Mouse (Mus musculus): ENCODE measurements around the gene Thsd4.

The Thsd4 gene

GRCm38 (mm10) chr9:60259626-60260025 is 262.2 kb downstream of the Thsd4 start:
- DNase-seq, result no peak

DNA sequence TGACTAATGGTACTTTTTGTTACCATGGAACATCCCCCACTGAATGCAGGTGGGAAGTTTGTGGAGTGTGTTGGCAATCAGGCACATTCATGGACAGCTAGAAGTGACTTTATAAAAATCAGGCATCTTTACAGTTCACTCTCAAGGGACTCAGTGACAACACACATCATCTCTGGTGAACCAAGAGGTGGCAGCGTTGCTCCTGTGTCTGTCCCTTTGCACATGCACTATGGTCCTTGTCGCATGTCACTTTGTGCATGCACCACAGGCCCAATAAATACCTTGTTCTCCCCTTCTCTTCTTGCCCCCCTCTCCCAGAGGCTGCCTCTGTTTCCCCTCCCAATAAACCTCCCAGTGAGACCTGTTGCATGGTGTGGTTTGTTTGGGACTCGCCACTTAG is 270.1 kb downstream of the Thsd4 start:
- peak; percentile 34 for DNase-seq

DNA sequence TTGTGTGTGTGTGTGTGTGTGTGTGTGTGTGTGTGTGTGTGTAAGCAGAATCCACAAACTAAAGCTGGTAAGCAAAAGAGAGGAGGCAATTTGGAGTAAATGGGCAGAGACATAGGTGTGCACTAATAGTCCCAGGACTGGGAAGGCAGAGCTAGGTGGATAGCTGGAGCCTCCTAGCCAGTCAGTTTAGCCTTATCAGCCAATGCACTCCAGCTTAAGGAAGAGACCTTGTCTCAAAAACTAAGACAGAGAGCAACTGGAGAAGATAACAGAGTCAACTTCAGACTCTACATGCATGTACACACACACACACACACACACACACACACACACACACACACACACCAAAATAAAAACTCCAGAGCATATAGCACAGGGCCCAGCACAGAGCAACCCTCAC is 271.4 kb downstream of the Thsd4 start:
- DNase-seq, result no peak

GRCm38 (mm10) chr9:60247998-60248397 is 273.8 kb downstream of the Thsd4 start:
- no peak for DNase-seq

- peak; percentile 67 for DNase-seq
These were observed 276.9 kb downstream of the Thsd4 start for GRCm38 (mm10) chr9:60244943-60245342.

- DNase-seq, result peak; percentile 16
These were observed 278.3 kb downstream of the Thsd4 start for GRCm38 (mm10) chr9:60243503-60243902.

GRCm38 (mm10) chr9:60237667-60238066 is 284.2 kb downstream of the Thsd4 start:
- peak; percentile 60 for DNase-seq

DNA sequence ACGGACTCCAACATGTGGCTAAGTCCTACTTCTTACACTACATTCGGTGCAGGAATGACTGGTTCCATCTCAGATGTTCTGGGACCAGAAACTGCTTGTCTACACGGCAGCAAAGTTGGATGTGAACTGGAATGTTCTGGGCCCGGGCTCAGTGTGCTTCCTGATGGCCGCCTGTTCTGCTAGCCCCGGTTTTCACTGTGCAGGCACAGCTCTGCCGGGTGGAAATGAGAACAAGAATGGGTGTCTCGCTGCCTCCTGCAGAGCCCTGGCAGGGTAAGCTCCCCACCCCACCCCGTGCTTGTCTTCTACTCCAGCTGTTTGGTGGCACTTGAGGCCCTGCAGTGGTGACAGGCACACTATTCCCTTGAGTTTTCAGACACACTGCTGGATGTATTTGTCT is 285.7 kb downstream of the Thsd4 start:
- DNase-seq, result no peak

DNA sequence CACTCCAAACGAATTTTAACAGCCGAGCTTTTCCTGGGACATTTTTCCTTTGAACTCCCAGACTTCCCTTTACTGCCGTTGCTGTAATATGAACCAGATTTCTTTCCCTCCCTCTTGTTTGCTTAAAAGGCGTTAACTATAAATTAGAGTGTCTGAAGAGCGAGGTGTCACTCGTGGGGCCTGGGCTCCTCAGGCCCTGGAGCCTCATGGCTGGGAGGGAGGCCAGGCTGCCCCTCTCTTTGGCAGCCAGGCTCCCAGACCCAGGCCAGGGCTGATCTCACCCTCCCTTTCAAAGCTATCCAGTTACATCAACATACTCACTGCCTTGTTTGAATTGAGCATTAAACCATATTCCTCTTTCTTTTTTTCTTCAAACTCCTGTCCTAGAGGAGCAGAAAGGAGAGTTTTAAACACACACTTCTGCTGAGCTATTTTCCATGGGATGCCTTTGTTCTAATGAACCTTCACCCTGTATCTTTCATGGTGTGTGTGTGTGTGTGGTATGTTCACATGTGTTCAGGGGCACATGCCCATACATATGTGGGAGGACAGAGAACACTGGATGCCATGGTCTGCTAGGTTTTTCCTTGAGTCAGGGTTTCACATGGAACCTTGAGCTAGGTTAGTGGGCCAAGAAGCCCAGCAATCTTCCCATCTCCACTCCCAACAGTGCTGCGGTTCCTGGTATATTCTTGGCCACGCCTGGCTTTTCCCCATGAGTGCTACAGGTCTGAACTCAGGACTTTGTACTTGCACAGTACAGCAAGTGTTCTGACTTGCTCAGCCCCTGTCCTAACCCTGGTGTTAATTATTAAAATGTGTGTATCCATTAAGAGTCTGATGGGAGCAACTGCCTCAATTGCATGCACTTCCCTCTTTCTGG is 287.4 kb downstream of the Thsd4 start:
- DNase-seq, result no peak

DNA sequence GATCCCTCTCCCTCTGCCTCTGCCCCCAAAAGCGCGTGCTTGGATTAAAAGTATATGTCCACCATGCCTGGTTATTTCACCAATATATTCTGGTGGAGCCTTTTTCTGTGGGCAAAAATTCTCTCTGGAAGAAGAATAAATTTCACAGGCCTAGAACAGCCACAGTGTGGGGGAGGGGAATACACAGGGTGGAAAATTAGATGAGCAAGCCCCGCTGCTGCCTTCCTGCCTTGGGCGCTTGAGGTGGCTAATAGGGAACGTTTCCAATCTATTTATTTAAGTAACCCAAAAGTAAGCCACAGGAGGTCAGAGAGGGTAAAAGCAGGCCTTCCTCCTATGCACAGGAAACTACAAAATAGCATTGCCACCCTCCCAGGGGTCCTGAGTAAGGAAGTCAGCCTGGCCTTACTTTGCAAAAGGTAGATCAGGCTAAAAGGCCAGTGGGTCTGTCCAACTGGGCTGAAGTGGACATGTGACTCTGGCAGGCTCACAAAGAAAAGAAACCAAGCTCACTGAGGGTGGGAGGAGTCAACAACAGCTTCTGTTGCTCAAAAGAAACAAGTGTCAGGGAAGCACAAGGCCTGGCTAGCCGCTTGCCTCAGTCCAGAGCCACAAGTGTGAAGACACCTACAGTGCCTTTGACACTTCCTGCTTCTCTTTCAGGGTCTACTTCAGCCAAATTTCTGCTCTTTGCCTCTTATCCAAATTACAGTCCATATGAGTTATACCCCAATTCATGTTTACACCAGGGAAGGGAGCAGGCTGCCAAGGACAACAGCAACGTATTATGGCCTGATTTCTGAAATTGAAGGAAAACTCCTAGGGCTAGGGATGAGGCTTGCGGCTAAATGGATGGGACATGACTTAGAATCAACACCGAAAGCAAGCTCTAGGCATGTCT is 289.6 kb downstream of the Thsd4 start:
- no peak for DNase-seq

DNA sequence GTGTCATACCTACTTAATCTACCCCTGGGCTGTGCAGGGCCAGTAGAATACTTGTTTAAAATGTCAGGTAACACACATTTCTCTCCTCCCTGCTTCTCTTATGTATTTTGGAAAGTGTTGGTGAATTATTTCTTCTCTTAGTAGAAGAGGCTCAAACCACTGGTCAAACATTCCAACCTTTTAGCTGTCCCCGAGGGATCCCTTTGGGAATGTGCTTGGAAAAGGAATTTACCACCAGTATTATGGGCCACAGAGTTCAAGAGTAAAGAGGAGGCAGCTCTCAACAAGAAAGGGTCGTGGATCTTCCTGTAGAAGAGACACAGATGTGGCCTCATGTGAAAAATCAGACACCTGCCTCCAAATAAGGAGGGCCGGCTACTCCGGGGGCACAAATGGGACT is 292.4 kb downstream of the Thsd4 start:
- DNase-seq, result no peak

- no peak for DNase-seq
These were observed 294.1 kb downstream of the Thsd4 start for GRCm38 (mm10) chr9:60227727-60228126.

- DNase-seq, result no peak
These were observed 295.2 kb downstream of the Thsd4 start for GRCm38 (mm10) chr9:60226679-60227078.

DNA sequence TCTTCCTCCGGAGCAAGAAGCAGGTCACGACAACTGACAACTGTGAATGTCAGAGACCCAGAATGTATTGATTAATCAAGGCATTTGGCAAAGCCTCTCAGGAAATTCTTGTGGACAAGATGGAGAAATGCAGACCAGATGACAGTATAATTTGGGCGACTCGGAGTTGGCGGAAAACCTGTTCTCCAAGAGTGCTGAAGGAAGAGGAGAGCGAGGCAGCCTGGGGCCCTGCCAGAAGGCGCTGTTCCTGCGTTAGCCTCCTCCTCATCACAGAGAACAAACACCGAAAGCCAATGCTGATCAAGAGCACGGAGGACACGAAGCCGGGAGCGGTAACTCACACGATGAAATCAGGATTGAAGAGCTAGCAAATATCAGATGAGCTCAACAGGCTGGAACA is 295.7 kb downstream of the Thsd4 start:
- DNase-seq, result peak; percentile 54

GRCm38 (mm10) chr9:60225453-60225852 is 296.4 kb downstream of the Thsd4 start:
- no peak for DNase-seq

DNA sequence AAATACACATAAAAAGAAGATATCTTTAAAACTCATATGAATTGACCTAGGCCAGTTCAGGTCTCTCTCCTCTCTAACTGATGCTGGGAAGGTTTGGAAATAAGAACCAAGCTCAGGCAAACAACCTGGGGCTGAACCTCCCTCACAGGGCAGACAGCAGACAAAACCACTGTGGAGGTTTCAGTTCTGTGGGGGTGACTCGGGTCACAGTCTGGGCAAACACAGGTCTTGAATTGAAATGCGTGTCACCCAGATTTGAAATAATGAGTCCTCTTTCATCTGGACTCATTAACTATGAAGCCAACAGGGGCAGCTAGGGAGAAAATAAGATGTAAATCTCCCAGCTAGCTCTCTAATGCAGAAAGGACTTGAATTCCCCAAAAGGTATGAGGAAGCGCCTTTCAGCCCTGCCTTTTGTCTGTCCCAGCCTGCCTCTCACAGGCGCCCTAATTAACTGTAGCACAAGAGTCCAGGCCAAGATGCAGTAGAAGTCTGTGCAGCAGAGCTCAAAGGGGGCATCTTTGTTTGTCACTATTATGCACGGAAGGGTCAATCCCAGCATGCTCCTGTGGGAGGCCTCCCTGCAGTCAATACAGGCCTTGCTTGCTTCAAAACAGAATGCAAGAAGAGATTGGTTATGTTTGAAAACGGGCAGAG is 297.7 kb downstream of the Thsd4 start:
- no peak for DNase-seq

DNA sequence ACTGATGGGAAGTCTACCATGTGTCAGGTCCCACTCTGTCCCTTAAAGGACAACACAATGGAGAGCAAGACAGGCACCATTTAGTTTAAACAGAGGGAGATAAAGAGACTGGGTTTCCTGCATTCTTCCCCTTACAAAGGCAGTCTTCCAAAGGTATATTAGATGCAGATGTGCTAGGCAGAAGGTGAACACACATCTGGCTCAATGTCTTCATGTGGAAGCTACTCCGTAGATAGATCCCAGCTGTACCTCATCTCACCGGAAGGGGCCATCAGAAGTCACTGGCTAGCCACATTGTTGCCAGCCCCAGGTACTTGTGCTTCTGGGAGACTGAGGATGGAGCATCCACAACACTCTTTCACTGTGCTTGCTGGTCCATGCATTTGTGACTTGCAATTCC is 301.4 kb downstream of the Thsd4 start:
- DNase-seq, result no peak

- no peak for DNase-seq
These were observed 303.4 kb downstream of the Thsd4 start for GRCm38 (mm10) chr9:60218396-60218795.

GRCm38 (mm10) chr9:60216029-60216428 is 305.8 kb downstream of the Thsd4 start:
- no peak for DNase-seq

DNA sequence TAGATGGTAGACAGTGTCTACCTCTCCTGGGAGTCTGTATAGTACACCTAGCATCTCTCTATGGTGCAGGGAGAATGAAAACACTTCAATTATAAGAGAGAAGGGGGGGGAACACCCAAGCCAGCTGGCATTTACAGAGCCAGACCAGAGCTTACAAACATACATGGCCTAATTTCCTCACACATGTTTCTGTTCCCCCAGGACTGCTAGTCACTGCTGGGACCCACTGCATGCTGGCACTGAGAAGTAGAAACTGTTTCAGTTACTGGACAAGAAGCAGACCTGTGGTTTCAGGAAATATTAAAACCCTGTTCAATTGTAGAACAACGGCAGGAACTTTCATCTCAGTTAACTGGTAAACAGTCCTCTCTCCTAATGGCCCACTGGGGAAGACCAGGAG is 308.7 kb downstream of the Thsd4 start:
- DNase-seq, result no peak

- DNase-seq, result no peak
These were observed 313.0 kb downstream of the Thsd4 start for GRCm38 (mm10) chr9:60208843-60209242.

DNA sequence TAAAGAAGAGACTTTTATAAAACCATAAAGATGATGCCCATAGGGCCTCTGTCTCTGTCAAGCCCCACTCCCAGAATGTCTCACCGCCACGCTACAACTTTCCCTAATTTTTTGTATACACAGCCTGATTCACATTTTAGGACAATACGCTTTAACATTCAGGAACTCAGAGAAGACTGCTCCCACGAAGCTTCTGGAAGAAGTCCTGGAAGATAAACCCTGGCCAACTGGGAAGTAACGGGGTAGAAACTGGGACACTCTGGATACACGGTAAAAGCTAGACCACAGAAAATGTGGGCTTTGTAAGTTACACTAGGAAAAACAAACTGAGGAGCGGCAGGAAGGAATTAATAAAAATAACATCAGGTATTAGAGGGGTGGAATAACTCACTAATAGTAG is 318.7 kb downstream of the Thsd4 start:
- no peak for DNase-seq

DNA sequence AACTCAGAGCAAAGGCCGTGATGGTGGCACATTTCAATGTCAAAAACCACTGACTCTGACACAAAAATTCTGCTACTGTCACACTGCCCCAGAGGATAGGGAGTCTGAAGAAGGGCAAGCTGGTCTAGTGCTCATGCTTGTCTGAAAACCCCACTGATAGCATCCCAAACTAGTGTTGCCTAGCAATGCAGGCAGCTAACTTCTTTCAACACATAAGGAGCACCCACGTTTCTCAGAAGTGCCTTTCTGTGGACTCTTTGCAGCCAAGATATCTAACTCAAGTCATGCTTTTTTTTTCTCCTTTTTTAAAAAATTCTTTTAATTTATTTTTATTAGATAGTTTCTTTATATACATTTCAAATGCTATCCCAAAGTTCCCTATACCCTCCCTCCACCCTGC is 321.4 kb downstream of the Thsd4 start:
- DNase-seq, result no peak

Data from right cerebral cortex, postnatal 14 days (tissue).